Mouse (Mus musculus): Measurements from ENCODE around the gene Cyp2c50. TPM values are rescaled to one million over a fixed set of nuclear protein-coding genes. Genes with fewer than 3 reads are reported as not detected.

Cyp2c50 gene
- 2.1 TPM in 1 of 2 replicates, not detected in the other for polyA plus RNA-seq (2012; rRNA removed; ENCODE audit: low replicate concordance)

DNA sequence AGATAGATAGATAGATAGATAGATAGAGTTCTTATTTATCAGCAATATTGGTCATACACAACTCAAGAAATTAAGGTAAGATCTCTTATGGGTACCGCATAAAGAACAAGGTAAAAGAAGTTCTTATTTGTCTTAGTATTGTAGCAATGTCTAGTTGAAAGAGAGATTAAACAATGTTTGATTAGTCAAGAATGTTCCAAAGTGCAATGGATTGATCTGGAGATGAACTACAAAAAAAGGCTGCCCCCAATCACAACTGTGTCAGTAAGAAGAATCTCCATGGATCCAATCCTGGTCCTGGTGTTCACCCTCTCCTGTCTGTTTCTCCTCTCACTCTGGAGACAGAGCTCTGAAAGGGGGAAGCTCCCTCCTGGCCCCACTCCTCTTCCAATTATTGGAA, at the start of gene Cyp2c50:
TSS of gene Cyp2c50 (plus strand) at position 268 of the 400 bp plus-strand sequence.

DNA sequence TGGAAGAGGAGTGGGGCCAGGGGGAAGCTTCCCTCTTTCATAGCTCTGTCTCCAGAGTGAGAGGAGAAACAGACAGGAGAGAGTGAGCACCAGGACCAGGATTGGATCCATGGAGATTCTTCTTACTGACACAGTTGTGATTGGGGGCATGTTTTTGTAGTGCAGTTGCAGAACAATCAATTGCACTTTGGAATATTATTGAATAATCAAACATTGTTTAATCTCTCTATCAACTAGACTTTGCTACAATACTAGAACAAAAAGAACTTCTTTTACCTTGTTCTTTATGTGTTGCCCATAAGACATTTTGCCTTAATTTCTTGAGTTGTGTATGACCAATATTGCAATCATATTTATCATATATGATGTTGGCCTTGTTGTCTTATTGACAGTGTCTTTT, 15.8 kb upstream of the Cyp2c50 start, which contains the start of gene Cyp2c54:
TSS of gene Cyp2c54 (minus strand) at position 127 of the 400 bp plus-strand sequence.

Other genes starting within 250 kb of the Cyp2c50 start
- not detected in 2 replicates for gene Cyp2c69, start 202.9 kb upstream of the Cyp2c50 start, polyA plus RNA-seq (2012; rRNA removed; ENCODE audit: low replicate concordance)
- 0.37 TPM in 1 of 2 replicates, not detected in the other for gene Cyp2c37, start 97.3 kb upstream of the Cyp2c50 start, polyA plus RNA-seq (2012; rRNA removed; ENCODE audit: low replicate concordance)
- gene Cyp2c54, start 15.9 kb upstream of the Cyp2c50 start, polyA plus RNA-seq (2012; rRNA removed; ENCODE audit: low replicate concordance), result 0.09 and 0.59 TPM in 2 replicates
- 0.42 TPM in 1 of 2 replicates, not detected in the other for gene Cyp2c70, start 97.6 kb downstream of the Cyp2c50 start, polyA plus RNA-seq (2012; rRNA removed; ENCODE audit: low replicate concordance)
- 58.0 and 93.0 TPM in 2 replicates for gene Pdlim1, start 182.2 kb downstream of the Cyp2c50 start, polyA plus RNA-seq (2012; rRNA removed; ENCODE audit: low replicate concordance)

All from mammary gland, adult 2 months (tissue).